Mouse (Mus musculus) cerebellum, adult 18-20 months (tissue): ENCODE measurements around the gene F12.
A peak's percentile ranks its signal among the peaks of the same experiment; 100 is the strongest.

Experiments
- DNase-seq, 2 experiments: peaks; one replicate each; pipeline ENCODE4 v3.0.0; 2021

F12 gene

DNA sequence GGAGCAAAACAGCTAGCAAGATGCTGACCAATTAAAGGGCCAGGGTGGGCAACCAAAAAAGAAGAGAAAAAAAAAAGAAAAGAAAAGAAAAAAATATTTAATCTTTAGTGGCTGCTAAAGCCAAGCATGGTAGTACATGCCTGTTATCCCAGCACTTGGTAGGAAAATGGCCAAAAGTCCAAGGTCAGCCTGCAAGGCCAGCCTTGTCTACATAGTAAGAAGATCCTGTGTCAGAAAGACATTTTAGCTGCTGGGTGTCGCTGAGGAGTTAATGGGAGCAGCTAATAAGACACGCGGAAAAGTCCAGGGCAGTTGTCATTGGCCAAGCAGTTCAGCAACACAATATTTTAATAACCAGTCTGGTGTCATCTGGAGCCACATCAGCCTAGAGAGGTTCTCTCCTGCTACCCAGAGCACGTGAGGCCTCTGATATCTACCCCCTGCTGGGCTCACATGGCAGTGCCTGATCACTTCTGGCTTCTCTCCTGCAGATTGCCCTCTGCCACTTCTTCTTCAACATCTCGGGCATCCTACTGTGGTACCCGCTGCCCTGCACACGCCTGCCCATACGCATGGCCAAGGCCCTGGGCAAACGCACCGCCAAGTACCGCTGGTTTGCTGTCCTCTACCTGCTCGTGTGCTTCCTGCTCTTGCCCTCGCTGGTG lies 13.8 kb downstream of the F12 start:
- DNase-seq, result no peak

DNA sequence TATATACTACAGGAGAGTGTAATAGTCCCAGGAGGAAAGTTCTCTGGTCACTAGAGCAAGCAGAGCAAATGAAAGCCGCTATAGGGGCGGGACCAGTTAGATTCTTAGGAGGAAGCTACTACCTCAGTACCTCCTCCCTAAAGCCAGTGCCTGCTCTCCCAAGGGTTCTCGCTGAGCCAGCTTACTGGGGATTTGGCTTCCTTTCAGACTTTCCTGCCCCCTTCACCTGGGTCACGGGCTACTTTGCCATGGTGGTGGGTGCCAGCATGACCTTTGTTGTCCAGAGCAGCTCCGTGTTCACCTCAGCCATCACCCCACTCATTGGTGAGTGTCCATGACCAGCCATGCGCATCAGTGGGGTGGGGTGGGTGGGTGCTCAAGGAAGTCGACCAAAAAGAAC lies 14.8 kb downstream of the F12 start:
- DNase-seq, result no peak

- no peak for DNase-seq
Measured at GRCm38 (mm10) chr13:55408546-55409120, 18.0 kb downstream of the F12 start.

DNA sequence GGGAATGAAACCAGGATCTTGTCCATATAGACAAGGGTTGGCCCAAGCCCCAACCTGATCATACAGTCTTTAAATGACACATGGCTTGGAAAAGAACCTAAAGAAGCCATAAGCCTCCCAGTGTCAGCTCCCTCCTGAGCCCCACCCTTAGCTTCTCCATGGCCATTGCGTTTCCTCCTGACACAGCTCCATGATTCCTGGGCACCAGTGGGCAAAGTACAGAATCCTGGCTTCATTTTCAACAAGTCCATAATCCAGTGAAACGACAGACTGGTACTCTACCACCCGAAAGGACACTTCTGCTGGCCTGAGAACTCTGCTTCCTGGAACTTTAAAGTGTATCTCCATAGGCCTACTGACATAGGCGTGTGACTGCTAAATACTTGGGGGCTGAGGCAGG lies 19.3 kb downstream of the F12 start:
- DNase-seq, result no peak

GRCm38 (mm10) chr13:55405783-55406390 lies 20.7 kb downstream of the F12 start:
- no peak for DNase-seq

- peak; percentile 67 to 82 for DNase-seq
Measured at GRCm38 (mm10) chr13:55404853-55405782, 21.5 kb downstream of the F12 start.

DNA sequence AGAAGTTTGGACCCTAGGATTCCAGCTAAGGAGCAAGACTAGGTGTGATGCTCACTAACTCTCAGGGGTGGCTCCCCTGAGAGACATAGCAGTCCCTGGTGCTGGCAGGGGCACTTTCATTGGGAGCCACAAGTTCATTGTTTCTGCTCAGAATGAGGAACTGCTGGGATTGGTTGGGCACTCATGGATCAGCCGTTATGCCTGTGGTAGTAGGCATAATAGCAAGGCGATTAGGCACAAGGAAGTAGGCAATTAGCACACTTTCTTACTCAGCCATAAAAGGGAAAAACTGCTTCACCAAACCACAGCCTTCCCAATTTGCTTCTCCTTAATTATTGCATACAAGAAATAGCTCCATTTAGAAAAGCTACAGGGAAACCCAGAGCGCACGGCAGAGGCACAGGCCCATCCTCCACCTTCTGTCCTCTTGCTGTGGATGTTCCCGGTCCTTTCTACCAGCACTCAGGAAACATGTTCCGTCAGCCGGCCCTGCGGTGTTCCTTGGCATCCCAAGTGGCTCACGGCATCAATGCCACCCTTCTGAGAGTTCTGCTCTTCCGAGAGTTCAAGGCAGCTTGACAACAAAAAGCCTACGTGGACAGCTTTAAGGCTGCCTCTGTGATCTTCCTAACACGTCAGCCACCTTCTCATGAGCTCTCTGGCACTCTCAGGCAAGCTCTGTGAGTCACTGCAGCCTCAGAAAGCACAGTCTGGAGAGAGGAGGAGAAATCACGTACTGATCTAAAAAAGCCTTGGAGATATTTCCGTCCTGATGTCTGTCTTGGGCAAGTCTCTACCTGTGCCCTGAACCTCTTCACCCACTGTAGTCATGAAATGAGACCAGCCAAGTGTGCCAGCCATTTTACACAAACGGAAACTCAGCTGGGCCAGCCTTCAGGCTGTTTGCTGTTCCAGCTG lies 22.4 kb downstream of the F12 start:
- no peak for DNase-seq

DNA sequence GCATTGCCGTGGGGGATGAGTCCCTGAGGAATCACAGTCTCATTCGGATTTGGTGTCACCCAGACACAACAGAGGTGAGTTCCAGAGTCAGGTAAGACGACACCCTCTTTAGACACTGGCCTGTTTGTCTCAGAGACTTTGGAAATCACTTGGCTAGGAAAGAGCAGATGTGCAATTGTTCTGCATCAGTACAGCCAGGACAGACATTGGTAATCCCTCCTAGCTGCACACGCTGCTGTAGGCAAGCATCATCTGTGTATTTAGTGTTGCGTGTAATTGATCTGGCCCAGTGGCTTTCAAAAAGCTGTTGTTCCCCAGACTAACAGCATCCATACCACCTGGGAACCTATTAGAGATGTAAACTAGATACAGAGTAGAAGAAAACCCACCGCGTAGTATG lies 23.3 kb downstream of the F12 start:
- no peak for DNase-seq

DNA sequence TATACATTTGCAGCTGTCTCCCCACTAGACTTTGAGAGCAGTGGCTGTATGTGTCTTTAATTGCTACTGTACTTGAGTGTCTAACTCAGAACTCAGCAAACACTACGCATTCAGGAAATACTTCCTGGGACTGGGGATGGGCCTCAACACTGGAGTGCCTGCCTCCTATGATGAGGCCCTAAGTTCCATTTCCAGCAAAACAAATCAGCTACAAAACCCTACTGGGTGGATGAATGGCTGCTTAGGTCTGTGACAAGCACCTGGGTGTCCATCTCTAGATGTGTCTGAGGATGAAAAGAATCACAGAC lies 26.6 kb downstream of the F12 start:
- DNase-seq, result no peak

- DNase-seq, result no peak
Measured at GRCm38 (mm10) chr13:55399300-55400038, 27.1 kb downstream of the F12 start.

- no peak for DNase-seq
Measured at GRCm38 (mm10) chr13:55398088-55398487, 28.5 kb downstream of the F12 start, which contains the start of gene Slc34a1. TSS of gene Slc34a1 (plus strand) at chr13:55398187.

- DNase-seq, result no peak
Measured at GRCm38 (mm10) chr13:55392933-55393332, 33.7 kb downstream of the F12 start.

DNA sequence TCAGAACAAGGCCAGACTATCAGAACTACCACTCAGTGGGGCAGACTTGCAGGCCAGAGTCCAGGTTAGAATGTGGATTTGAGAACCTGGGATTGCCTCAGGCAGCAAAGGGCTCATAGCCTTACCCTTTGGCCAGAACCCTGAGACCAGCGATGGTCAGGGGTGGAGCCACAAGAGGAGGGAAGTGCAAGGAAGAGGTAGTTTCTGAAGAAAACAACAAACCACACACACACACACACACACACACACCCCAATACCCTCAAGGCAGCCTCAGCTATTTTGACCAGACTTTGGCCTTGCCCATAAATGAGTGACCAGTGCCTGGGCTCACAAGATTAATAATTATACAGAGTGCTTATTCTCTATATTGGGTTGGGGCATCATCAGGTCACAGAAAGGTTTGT lies 35.0 kb downstream of the F12 start:
- DNase-seq, result no peak

GRCm38 (mm10) chr13:55390644-55391043 lies 35.9 kb downstream of the F12 start:
- DNase-seq, result no peak

DNA sequence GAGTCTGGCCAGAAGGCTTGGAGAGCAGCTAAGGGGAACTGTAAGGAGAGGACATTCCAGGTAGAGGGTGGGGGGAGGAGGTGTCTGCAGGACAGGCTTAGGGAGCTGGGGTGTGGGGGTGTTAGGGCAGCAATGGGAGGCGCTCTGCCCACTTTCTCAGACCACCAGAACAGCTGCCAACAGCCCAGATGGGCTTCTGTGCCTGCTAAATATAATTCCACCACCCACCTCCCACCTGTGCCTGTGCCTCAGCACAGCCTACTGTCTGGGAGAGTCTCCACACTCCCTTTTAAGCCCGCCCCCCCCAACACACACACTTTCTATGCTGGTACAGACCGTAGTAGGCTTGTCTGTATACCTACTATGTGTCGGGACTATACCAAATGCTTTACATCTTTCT lies 44.8 kb downstream of the F12 start:
- DNase-seq, result no peak

GRCm38 (mm10) chr13:55378907-55379580 lies 47.5 kb downstream of the F12 start:
- DNase-seq, result no peak

GRCm38 (mm10) chr13:55375877-55376276 lies 50.7 kb downstream of the F12 start:
- DNase-seq, result no peak

- DNase-seq, result no peak
Measured at GRCm38 (mm10) chr13:55374206-55374924, 52.2 kb downstream of the F12 start.

DNA sequence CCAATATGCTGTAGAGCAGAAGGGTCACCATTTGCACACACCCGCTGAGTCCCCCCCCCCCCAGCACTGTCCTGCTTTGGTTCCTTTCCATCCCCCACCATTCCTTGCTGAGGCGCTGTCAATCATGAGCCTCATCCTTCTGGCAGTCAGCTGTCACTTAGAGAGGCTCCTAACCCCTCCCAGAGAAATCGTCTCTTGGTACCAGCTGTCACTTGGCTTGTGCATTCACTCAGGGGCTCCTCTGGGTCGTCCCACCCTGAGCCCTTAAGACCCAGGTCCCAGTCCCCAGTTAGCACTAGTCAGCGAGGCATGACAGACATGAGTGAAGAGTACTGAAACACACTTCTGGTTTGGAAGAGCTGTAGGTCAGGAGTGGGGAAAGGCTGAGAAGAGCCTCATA lies 54.9 kb downstream of the F12 start:
- no peak for DNase-seq

DNA sequence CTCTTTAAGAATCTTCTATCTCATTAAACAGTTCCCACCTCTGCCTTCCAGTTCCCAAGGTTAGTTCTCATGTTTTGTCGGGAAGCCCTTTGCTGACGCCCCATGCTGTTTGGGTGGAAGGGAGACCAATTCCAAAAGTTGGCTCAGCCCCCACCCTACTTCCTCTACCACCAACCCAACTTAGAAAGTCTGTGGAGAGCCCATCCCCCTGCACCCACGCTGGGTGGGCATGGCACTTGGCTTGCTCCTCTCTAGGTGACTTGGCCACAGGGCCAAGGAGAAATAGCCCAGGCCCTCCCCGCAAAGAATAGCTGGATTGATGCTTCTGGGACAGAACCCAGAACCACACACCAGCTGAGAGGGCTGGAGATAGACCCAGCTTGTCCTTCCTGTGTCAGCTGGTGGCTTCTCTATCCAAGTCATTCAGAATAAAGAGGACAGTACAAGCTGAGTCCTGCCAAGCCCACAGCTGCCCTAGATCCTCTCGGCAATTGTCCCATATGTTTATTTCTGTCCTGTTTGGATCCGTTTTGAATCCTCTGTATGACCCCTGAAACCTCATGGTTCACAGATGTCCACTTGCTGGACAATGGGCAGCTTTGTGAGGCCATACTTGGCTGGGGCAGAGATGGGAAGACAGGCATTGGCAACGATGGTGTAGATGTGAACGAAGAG lies 55.4 kb downstream of the F12 start:
- DNase-seq, result peak in 1 of 2 experiments; percentile 21
